Mouse (Mus musculus) CH12.LX (cell line): ENCODE results near the gene Pink1. TPM values are rescaled to one million over a fixed set of nuclear protein-coding genes. Genes with fewer than 3 reads are reported as not detected.
A peak's percentile ranks its signal among the peaks of the same experiment; 100 is the strongest.

Experiments
- DNase-seq: peaks from one replicate; pipeline ENCODE4 v3.0.0-alpha.2; 2013; ENCODE audit errors: extremely low read depth
- H3K27ac ChIP-seq: 2 replicates; pipeline ENCODE4 v1.5.1; 2012; ENCODE audit warnings: low read depth, mild to moderate bottlenecking, control low read depth, moderate library complexity; ENCODE audit not compliant: insufficient read depth
- H3K27me3 ChIP-seq: replicated peaks from 2 replicates; pipeline ENCODE3; 2012; ENCODE audit warnings: inconsistent platforms
- H3K36me3 ChIP-seq, 2 experiments: replicated peaks in 1 of 2; 2 replicates each; pipeline versions ENCODE3 to v1.6.1; 2012; ENCODE audit warnings: inconsistent platforms in 1 of 2, low read length in 1 of 2, mild to moderate bottlenecking in 1 of 2, mixed read lengths in 1 of 2, moderate library complexity in 1 of 2; ENCODE audit not compliant: control insufficient read depth in 1 of 2, insufficient read depth in 1 of 2
- H3K4me1 ChIP-seq, 2 experiments: 2 replicates each; pipeline ENCODE4 v1.6.1; 2012; ENCODE audit warnings: inconsistent platforms in 1 of 2, moderate library complexity in 1 of 2; ENCODE audit not compliant: insufficient read depth in 2 of 2, control insufficient read depth in 1 of 2
- H3K4me2 ChIP-seq: 2 replicates; pipeline ENCODE4 v1.6.1; 2012; ENCODE audit warnings: low read depth, mild to moderate bottlenecking, control low read depth; ENCODE audit not compliant: poor library complexity, insufficient read depth, severe bottlenecking
- H3K4me3 ChIP-seq, 3 experiments: fragments of 150-350 bp in 1 of 3; sonication (generic) in 1 of 3; replicated peaks in 1 of 3; 2 replicates each; pipeline versions ENCODE3 to v1.5.1; 2011 to 2012; ENCODE audit warnings: low read depth in 2 of 3, low read length in 2 of 3, mild to moderate bottlenecking in 2 of 3, moderate library complexity in 2 of 3, control low read depth in 1 of 3, improper control_type of control experiment in 1 of 3, inconsistent platforms in 1 of 3, mixed read lengths in 1 of 3; ENCODE audit not compliant: poor library complexity in 1 of 3
- H3K79me2 ChIP-seq: replicated peaks from 2 replicates; pipeline ENCODE4 v1.6.1; 2012; ENCODE audit warnings: mild to moderate bottlenecking, moderate library complexity; ENCODE audit not compliant: control insufficient read depth, poor library complexity, insufficient read depth, severe bottlenecking; ENCODE audit errors: extremely low read depth
- H3K9ac ChIP-seq: 2 replicates; pipeline ENCODE4 v1.6.1; 2012; ENCODE audit warnings: low read depth, mild to moderate bottlenecking, control low read depth, moderate library complexity; ENCODE audit not compliant: insufficient read depth
- H3K9me3 ChIP-seq: replicated peaks from 2 replicates; pipeline ENCODE3; 2012; ENCODE audit warnings: low read length, inconsistent platforms, mixed read lengths
- BHLHE40 ChIP-seq: IDR thresholded peaks from 2 replicates; pipeline ENCODE4 v1.6.1; 2011; ENCODE audit warnings: mild to moderate bottlenecking, low read depth, low read length, improper control_type of control experiment
- CHD1 ChIP-seq: IDR thresholded peaks from 2 replicates; pipeline ENCODE4 v1.6.1; 2012; ENCODE audit warnings: low read depth, low read length, improper control_type of control experiment, inconsistent platforms
- EP300 ChIP-seq: IDR thresholded peaks from 2 replicates; pipeline ENCODE4 v1.6.1; 2011; ENCODE audit warnings: low read length, improper control_type of control experiment
- ETS1 ChIP-seq: conservative IDR thresholded peaks from 2 replicates; pipeline ENCODE4 v1.6.1; 2012; ENCODE audit warnings: low read depth, mild to moderate bottlenecking, inconsistent platforms, low read length, improper control_type of control experiment, moderate library complexity
- GABPA ChIP-seq: IDR thresholded peaks from 2 replicates; pipeline ENCODE4 v1.6.1; 2012; ENCODE audit warnings: low read depth, low read length, improper control_type of control experiment, inconsistent platforms; ENCODE audit not compliant: insufficient replicate concordance
- IRF4 ChIP-seq: IDR thresholded peaks from 2 replicates; pipeline ENCODE4 v1.6.1; 2014; ENCODE audit warnings: low read depth, mild to moderate bottlenecking, inconsistent platforms, low read length, improper control_type of control experiment
- MAX ChIP-seq: IDR thresholded peaks from 2 replicates; pipeline ENCODE4 v1.6.1; 2011; ENCODE audit warnings: low read length, improper control_type of control experiment
- MYC ChIP-seq: IDR thresholded peaks from 2 replicates; pipeline ENCODE4 v1.6.1; 2011; ENCODE audit warnings: low read depth, mild to moderate bottlenecking, improper control_type of control experiment, low read length
- NRF1 ChIP-seq: IDR thresholded peaks from 2 replicates; pipeline ENCODE4 v1.6.1; 2014; ENCODE audit warnings: low read depth, mild to moderate bottlenecking, inconsistent platforms, low read length, improper control_type of control experiment, moderate library complexity
- PAX5 ChIP-seq: IDR thresholded peaks from 2 replicates; pipeline ENCODE4 v1.6.1; 2012; ENCODE audit warnings: low read length, inconsistent platforms, mixed read lengths
- RCOR1 ChIP-seq: conservative IDR thresholded peaks from 2 replicates; pipeline ENCODE4 v1.6.1; 2012; ENCODE audit warnings: low read depth, mild to moderate bottlenecking, inconsistent platforms, low read length, improper control_type of control experiment
- SIN3A ChIP-seq: IDR thresholded peaks from 2 replicates; pipeline ENCODE4 v1.6.1; 2012; ENCODE audit warnings: low read length, improper control_type of control experiment, inconsistent platforms
- ZNF384 ChIP-seq: IDR thresholded peaks from 2 replicates; pipeline ENCODE4 v1.6.1; 2012; ENCODE audit warnings: low read depth, low read length, improper control_type of control experiment, inconsistent platforms
- dilution Hi-C: fragments of 300-500 bp; cut with MboI; formaldehyde crosslinking; loops from 2 replicates; pipeline ENCODE4 v1.14.3; 2020; ENCODE audit warnings: low sequenced_read_pairs; ENCODE audit not compliant: extremely low pct_unique_long_range_greater_than_20kb, extremely low pct_ligation_motif_present
- in situ Hi-C: fragments of 300-500 bp; cut with MboI; formaldehyde crosslinking; loops from 3 replicates; pipeline ENCODE4 v1.14.3; 2019; ENCODE audit warnings: low sequenced_read_pairs, low pct_ligation_motif_present, low pct_unique_long_range_greater_than_20kb, mixed read lengths
- polyA plus RNA-seq: library from polyadenylated mRNA; unstranded; fragments of >175 nt; gene quantifications from 2 replicates; pipeline ENCODE4 v1.2.1, GENCODE M21; 2012; ENCODE audit warnings: low read depth; ENCODE audit not compliant: insufficient read length
- total RNA-seq, 2 experiments: library from RNA; depleted of rRNA; stranded (reverse); fragments of 300-350 nt in 1 of 2; fragments of >200 nt in 1 of 2; gene quantifications; 2 replicates each; pipeline ENCODE4 v1.2.3; 2012 to 2014

Gene Pink1
- total and polyA plus RNA-seq, 3 experiments, result 7.1 to 10.8 (median 7.2) TPM

GRCm38 (mm10) chr4:138293261-138293948, 32.7 kb downstream of the Pink1 start:
- Histone ChIP-seq H3K27ac (no peak overlapping the region), H3K4me2 (no peak overlapping the region), H3K9me3 (no peaks in the 10 kb centered on the region), H3K4me1 (peaks cover 13 to 34% of the 10 kb centered on the region in 2 experiments), H3K9ac (no peak overlapping the region), H3K79me2 (no peaks in the 10 kb centered on the region), H3K4me3 (no peak overlapping the region), H3K27me3 (peaks cover 5% of the 10 kb centered on the region), H3K36me3 (no peaks in the 10 kb centered on the region)
- dilution Hi-C loops (no loop called here), in situ Hi-C loops (no loop called here)
- TF ChIP-seq NRF1, result no peak
- no peak for DNase-seq

- no peak overlapping the region for H3K9ac ChIP-seq
- no peaks in the 10 kb centered on the region for H3K79me2 ChIP-seq
- peaks cover 16 to 46% of the 10 kb centered on the region in 2 experiments for H3K4me1 ChIP-seq
- TF ChIP-seq ETS1 (no peak), RCOR1 (no peak), MAX (no peak), CHD1 (no peak), GABPA (no peak), SIN3A (no peak), PAX5 (no peak)
- TF ChIP-seq, all 38 proteins: peak for 0
- no peak overlapping the region for H3K4me3 ChIP-seq
- no peak overlapping the region for H3K27ac ChIP-seq
- in situ Hi-C loops, result no loop called here
- dilution Hi-C loops, result no loop called here
- H3K36me3 ChIP-seq, result no peaks in the 10 kb centered on the region
- H3K9me3 ChIP-seq, result no peaks in the 10 kb centered on the region
- no peak overlapping the region for H3K4me2 ChIP-seq
- DNase-seq, result no peak
- H3K27me3 ChIP-seq, result peaks cover 2% of the 10 kb centered on the region
Measured at GRCm38 (mm10) chr4:138292028-138292427, 34.1 kb downstream of the Pink1 start.

GRCm38 (mm10) chr4:138288691-138289090, 37.4 kb downstream of the Pink1 start:
- Histone ChIP-seq H3K9me3 (peaks cover 6% of the 10 kb centered on the region), H3K36me3 (no peaks in the 10 kb centered on the region), H3K9ac (no peak overlapping the region), H3K79me2 (no peaks in the 10 kb centered on the region), H3K27me3 (peaks cover 5% of the 10 kb centered on the region), H3K4me1 (peaks cover 16 to 56% of the 10 kb centered on the region in 2 experiments), H3K4me2 (no peak overlapping the region; the same call in 1 of the 2 replicates), H3K27ac (no peak overlapping the region), H3K4me3 (no peak overlapping the region)
- dilution Hi-C loops (no loop called here), in situ Hi-C loops (no loop called here)
- DNase-seq, result no peak
- 0 out of 2 replicates have a peak, but pooled peaks have one; percentile 43 for TF ChIP-seq MYC
- TF ChIP-seq EP300, result peak; percentile 52
- no peak for TF ChIP-seq ZNF384
- TF ChIP-seq IRF4, result peak; percentile 42; the same call in 1 of the 2 replicates
- TF ChIP-seq BHLHE40, result 0 out of 2 replicates have a peak, but pooled peaks have one; percentile 33
- TF ChIP-seq, all 38 proteins: peak for 4
